Mouse (Mus musculus): ENCODE results near the gene Rhbdd1. TPM values are rescaled to one million over a fixed set of nuclear protein-coding genes. Genes with fewer than 3 reads are reported as not detected.

Gene Rhbdd1
- 5.7 and 6.2 TPM in 2 replicates for polyA plus RNA-seq (2012; rRNA removed)

GRCm38 (mm10) chr1:82316111-82316745 is at the start of gene Rhbdd1:
Gene Rhbdd1, plus strand, starts transcription at chr1:82316452.

GRCm38 (mm10) chr1:82291151-82291797 is 25.0 kb upstream of the Rhbdd1 start, which contains the start of gene Irs1:
Gene Irs1, minus strand, starts transcription at chr1:82291416.

Other genes with a start within 250 kb of the Rhbdd1 start
- gene Gm9747, start 83.3 kb upstream of the Rhbdd1 start, polyA plus RNA-seq (2012; rRNA removed) = 0.16 and 0.23 TPM in 2 replicates
- 12.2 and 14.2 TPM in 2 replicates for gene Irs1, start 25.0 kb upstream of the Rhbdd1 start, polyA plus RNA-seq (2012; rRNA removed)

All from central nervous system, embryonic 14 days (tissue).